Mouse (Mus musculus): ENCODE measurements around the gene Trmt1. TPM values are rescaled to one million over a fixed set of nuclear protein-coding genes. Genes with fewer than 3 reads are reported as not detected.

The Trmt1 gene
- total and polyA plus RNA-seq, 3 experiments: 77.0 to 160 (median 157) TPM

GRCm38 (mm10) chr8:84663483-84664327 lies 22.4 kb upstream of the Trmt1 start:
- no peaks in the 10 kb centered on the region for H3K27me3 ChIP-seq (replicated peaks)
- H3K4me3 ChIP-seq (replicated peaks in 1 of 3; ENCODE audit: low read depth in 2 of 3, low read length in 2 of 3, poor library complexity in 1 of 3): peak overlapping the region; percentile 73 to 82 (median 80)
- peaks cover 23% of the 10 kb centered on the region for H3K79me2 ChIP-seq (replicated peaks; ENCODE audit: control insufficient read depth, extremely low read depth, insufficient read depth, poor library complexity, severe bottlenecking)
- peaks cover 3 to 41% of the 10 kb centered on the region in 2 experiments; a peak in 2 of 4 replicates for H3K4me1 ChIP-seq (ENCODE audit: control insufficient read depth in 1 of 2, insufficient read depth in 2 of 2)
- in situ Hi-C loops (cut with MboI; ENCODE audit: low pct_ligation_motif_present, low pct_unique_long_range_greater_than_20kb, low sequenced_read_pairs): no loop called here
- H3K9me3 ChIP-seq (replicated peaks; ENCODE audit: low read length): no peaks in the 10 kb centered on the region
- peak; percentile 98 for DNase-seq (ENCODE audit: extremely low read depth)
- TF ChIP-seq MYC (IDR thresholded peaks at IDR 0.05; ENCODE audit: low read depth, low read length) (peak; percentile 85; the same call in 1 of the 2 replicates), UBTF (IDR thresholded peaks at IDR 0.05; ENCODE audit: low read depth, low read length) (0 out of 2 replicates have a peak, but pooled peaks have one; percentile 40), MEF2A (IDR thresholded peaks at IDR 0.05; ENCODE audit: borderline replicate concordance, low read depth, low read length) (peak; percentile 100), MAFK (IDR thresholded peaks at IDR 0.05; ENCODE audit: insufficient replicate concordance, low read length) (no peak), CTCF (conservative IDR thresholded peaks at IDR 0.05 in 1 of 2, IDR thresholded peaks at IDR 0.05 in 1 of 2; ENCODE audit: low read depth in 2 of 2, low read length in 2 of 2) (no peak), POLR2A (IDR thresholded peaks at IDR 0.05; ENCODE audit: low read depth, low read length) (peak; percentile 83), CHD1 (IDR thresholded peaks at IDR 0.05; ENCODE audit: low read depth, low read length) (no peak; the same call in 1 of the 2 replicates), PAX5 (IDR thresholded peaks at IDR 0.05; ENCODE audit: low read length) (no peak), E2F4 (IDR thresholded peaks at IDR 0.05; ENCODE audit: insufficient replicate concordance, low read depth, low read length) (peak; percentile 98), BHLHE40 (IDR thresholded peaks at IDR 0.05; ENCODE audit: low read depth, low read length) (peak; percentile 79), TCF12 (IDR thresholded peaks at IDR 0.05; ENCODE audit: low read depth, low read length) (peak; percentile 89), MXI1 (IDR thresholded peaks at IDR 0.05; ENCODE audit: low read depth, low read length) (peak; percentile 84; the same call in 1 of the 2 replicates), TBP (conservative IDR thresholded peaks at IDR 0.05; ENCODE audit: low read depth, low read length) (peak; percentile 87), RAD21 (IDR thresholded peaks at IDR 0.05; ENCODE audit: low read depth, low read length) (no peak), SMC3 (IDR thresholded peaks at IDR 0.05; ENCODE audit: low read depth, low read length) (no peak), JUND (conservative IDR thresholded peaks at IDR 0.05; ENCODE audit: low read depth, low read length) (no peak), USF1 (IDR thresholded peaks at IDR 0.05; ENCODE audit: low read depth, low read length) (no peak), ETS1 (conservative IDR thresholded peaks at IDR 0.05; ENCODE audit: low read depth, low read length) (peak; percentile 96), HCFC1 (IDR thresholded peaks at IDR 0.05; ENCODE audit: low read depth, low read length) (peak; percentile 67), IRF4 (IDR thresholded peaks at IDR 0.05; ENCODE audit: low read depth, low read length) (peak; percentile 52; the same call in 1 of the 2 replicates), RCOR1 (conservative IDR thresholded peaks at IDR 0.05; ENCODE audit: low read depth, low read length) (no peak), POLR2AphosphoS2 (IDR thresholded peaks at IDR 0.05; ENCODE audit: low read depth, low read length) (no peak), CHD2 (IDR thresholded peaks at IDR 0.05; ENCODE audit: low read length) (peak; percentile 63), GABPA (IDR thresholded peaks at IDR 0.05; ENCODE audit: insufficient replicate concordance, low read depth, low read length) (no peak), SIN3A (IDR thresholded peaks at IDR 0.05; ENCODE audit: low read length) (no peak; the same call in 1 of the 2 replicates), ZMIZ1 (IDR thresholded peaks at IDR 0.05; ENCODE audit: low read depth, low read length) (peak; percentile 87), EP300 (IDR thresholded peaks at IDR 0.05; ENCODE audit: low read length) (no peak; the same call in 1 of the 2 replicates), JUN (IDR thresholded peaks at IDR 0.05; ENCODE audit: insufficient read depth, low read depth, low read length) (0 out of 2 replicates have a peak, but pooled peaks have one; percentile 13), USF2 (conservative IDR thresholded peaks at IDR 0.05; ENCODE audit: low read depth, low read length) (no peak), ZNF384 (IDR thresholded peaks at IDR 0.05; ENCODE audit: low read depth, low read length) (peak; percentile 88), MAZ (IDR thresholded peaks at IDR 0.05; ENCODE audit: low read depth, low read length) (no peak; the same call in 1 of the 2 replicates), NELFE (IDR thresholded peaks at IDR 0.05; ENCODE audit: low read depth, low read length) (peak; percentile 76), MAX (IDR thresholded peaks at IDR 0.05; ENCODE audit: low read length) (peak; percentile 37; the same call in 1 of the 2 replicates), ZKSCAN1 (IDR thresholded peaks at IDR 0.05; ENCODE audit: borderline replicate concordance, low read depth, low read length) (no peak), ZC3H11A (IDR thresholded peaks at IDR 0.05; ENCODE audit: low read depth, low read length) (no peak), KAT2A (IDR thresholded peaks at IDR 0.05; ENCODE audit: insufficient replicate concordance, low read length) (peak; percentile 97), ELF1 (IDR thresholded peaks at IDR 0.05; ENCODE audit: low read depth, low read length) (peak; percentile 85), NRF1 (IDR thresholded peaks at IDR 0.05; ENCODE audit: low read depth, low read length) (0 out of 2 replicates have a peak, but pooled peaks have one; percentile 5)
- peak overlapping the region; percentile 72 for H3K4me2 ChIP-seq (ENCODE audit: insufficient read depth, low read depth, poor library complexity, severe bottlenecking)
- peaks cover 6 to 17% of the 10 kb centered on the region in 2 experiments for H3K36me3 ChIP-seq (replicated peaks in 1 of 2; ENCODE audit: control insufficient read depth in 1 of 2, insufficient read depth in 1 of 2, low read length in 1 of 2)
- peak overlapping the region; percentile 75 for H3K9ac ChIP-seq (ENCODE audit: insufficient read depth, low read depth)
- dilution Hi-C loops (cut with MboI; ENCODE audit: extremely low pct_ligation_motif_present, extremely low pct_unique_long_range_greater_than_20kb, low sequenced_read_pairs): no loop called here
- peak overlapping the region; percentile 98 for H3K27ac ChIP-seq (ENCODE audit: insufficient read depth, low read depth)
